Mouse (Mus musculus) neural tube, embryonic 14.5 days (tissue): ENCODE data around the gene Nfkbib. TPM values are rescaled to one million over a fixed set of nuclear protein-coding genes. Genes with fewer than 3 reads are reported as not detected.

Source experiments
- ATAC-seq: fragments of 200-750 bp; cut with Nextera tagmentation; 2 replicates; pipeline ENCODE4 v1.8.0; 2017; ENCODE audit warnings: low read depth, mild to moderate bottlenecking, moderate TSS enrichment, moderate library complexity
- H3K27ac ChIP-seq: fragments of 300-500 bp; sonication (generic); 2 replicates; pipeline ENCODE4 v1.5.1; 2014; ENCODE audit warnings: low read depth, mild to moderate bottlenecking, control low read depth, low read length, moderate library complexity, mixed read lengths
- H3K27me3 ChIP-seq: fragments of 300-500 bp; sonication (generic); 2 replicates; pipeline ENCODE4 v1.6.1; 2014; ENCODE audit warnings: low read length; ENCODE audit not compliant: control insufficient read depth, insufficient read depth
- H3K36me3 ChIP-seq: fragments of 300-500 bp; sonication (generic); 2 replicates; pipeline ENCODE4 v1.6.1; 2014; ENCODE audit warnings: low read length, mixed read lengths; ENCODE audit not compliant: control insufficient read depth, insufficient read depth
- H3K4me1 ChIP-seq: fragments of 300-500 bp; sonication (generic); 2 replicates; pipeline ENCODE4 v1.6.1; 2014; ENCODE audit warnings: low read length; ENCODE audit not compliant: control insufficient read depth, insufficient read depth
- H3K4me2 ChIP-seq: fragments of 300-500 bp; sonication (generic); 2 replicates; pipeline ENCODE4 v1.6.1; 2014; ENCODE audit warnings: mild to moderate bottlenecking, low read depth, low read length, control low read depth
- H3K4me3 ChIP-seq: fragments of 300-500 bp; sonication (generic); 2 replicates; pipeline ENCODE4 v1.5.1; 2014; ENCODE audit warnings: low read depth, low read length, control low read depth, mixed read lengths
- H3K9ac ChIP-seq: fragments of 300-500 bp; sonication (generic); replicated peaks from 2 replicates; pipeline ENCODE4 v1.6.1; 2014; ENCODE audit warnings: low read depth, mild to moderate bottlenecking, control low read depth, low read length, mixed read lengths
- H3K9me3 ChIP-seq: fragments of 300-500 bp; sonication (generic); 2 replicates; pipeline ENCODE4 v1.6.1; 2016; ENCODE audit warnings: low read length; ENCODE audit not compliant: control insufficient read depth
- WGBS: fragments of 180-500 bp; shearing (Covaris S2); extraction: QIAGEN DNeasy Blood & Tissue Kit; methylation state at CpG from one replicate; pipeline ENCODE4 v1.1.7; 2014; 5-methylcytosine and 5-hydroxymethylcytosine counted together
- polyA plus RNA-seq: library from polyadenylated mRNA; unstranded; fragments of >200 nt; fragmentation: Nextera tagmentation; extraction: Ambion mirVana; gene quantifications from 2 replicates; pipeline ENCODE4 v1.2.1, GENCODE M21; 2014

Gene Nfkbib
- polyA plus RNA-seq, 1 experiment from 2014 or later = 77.8 TPM

GRCm38 (mm10) chr7:28765211-28765610 is 2.1 kb downstream of the Nfkbib start:
- peaks cover 8% of the 10 kb centered on the region for H3K36me3 ChIP-seq
- no peaks in the 10 kb centered on the region for H3K9me3 ChIP-seq
- no peaks in the 10 kb centered on the region for H3K27me3 ChIP-seq
- no peak for ATAC-seq
- H3K4me3 ChIP-seq = peak overlapping the region; percentile 58; the same call in 1 of the 2 replicates
- H3K9ac ChIP-seq = no peak overlapping the region
- WGBS = 91% methylated on average over 6 of the region's 6 CpGs
- H3K4me1 ChIP-seq = peaks cover 14% of the 10 kb centered on the region
- no peak overlapping the region for H3K27ac ChIP-seq
- H3K4me2 ChIP-seq = peak overlapping the region; percentile 47

GRCm38 (mm10) chr7:28761907-28762306 is 5.4 kb downstream of the Nfkbib start:
- H3K9ac ChIP-seq = no peak overlapping the region
- H3K36me3 ChIP-seq = peaks cover 21% of the 10 kb centered on the region
- no peak overlapping the region for H3K27ac ChIP-seq
- ATAC-seq = no peak
- no peaks in the 10 kb centered on the region for H3K27me3 ChIP-seq
- 98% methylated on average over 9 of the region's 9 CpGs for WGBS
- no peak overlapping the region for H3K4me3 ChIP-seq
- no peak overlapping the region for H3K4me2 ChIP-seq
- H3K4me1 ChIP-seq = peaks cover 5% of the 10 kb centered on the region
- H3K9me3 ChIP-seq = no peaks in the 10 kb centered on the region

- H3K36me3 ChIP-seq = peaks cover 21% of the 10 kb centered on the region
- peaks cover 2% of the 10 kb centered on the region; the same call in 1 of the 2 replicates for H3K27me3 ChIP-seq
- H3K4me3 ChIP-seq = no peak overlapping the region
- H3K27ac ChIP-seq = no peak overlapping the region
- no peak overlapping the region for H3K9ac ChIP-seq
- H3K4me1 ChIP-seq = 0 out of 2 replicates have a peak, but pooled peaks cover 3% of the 10 kb centered on the region
- H3K4me2 ChIP-seq = no peak overlapping the region
- H3K9me3 ChIP-seq = no peaks in the 10 kb centered on the region
- WGBS = 82% methylated on average over 13 of the region's 13 CpGs
- no peak for ATAC-seq
Observed at GRCm38 (mm10) chr7:28758623-28759022, 8.7 kb downstream of the Nfkbib start.

- peaks cover 20% of the 10 kb centered on the region for H3K36me3 ChIP-seq
- 0 out of 2 replicates have a peak, but pooled peaks cover 3% of the 10 kb centered on the region for H3K4me1 ChIP-seq
- 0 out of 2 replicates have a peak within 1 kb of the TSS, but pooled peaks have one; percentile 21 for H3K9ac ChIP-seq
- no peak within 1 kb of the TSS for H3K27ac ChIP-seq
- WGBS = 2% methylated on average over 16 of the region's 17 CpGs
- ATAC-seq = 0 out of 2 replicates have a peak, but pooled peaks have one; percentile 10
- H3K4me2 ChIP-seq = peak within 1 kb of the TSS; percentile 33
- peaks cover 2% of the 10 kb centered on the region; the same call in 1 of the 2 replicates for H3K27me3 ChIP-seq
- no peaks in the 10 kb centered on the region for H3K9me3 ChIP-seq
- H3K4me3 ChIP-seq = no peak within 1 kb of the TSS
Observed at GRCm38 (mm10) chr7:28756079-28756478, 11.2 kb downstream of the Nfkbib start, which contains the start of gene Ccer2. TSS of gene Ccer2 (plus strand) at chr7:28756174.

GRCm38 (mm10) chr7:28749935-28750334 is 17.4 kb downstream of the Nfkbib start:
- Histone ChIP-seq H3K9ac (no peak overlapping the region), H3K36me3 (peaks cover 12% of the 10 kb centered on the region; the same call in 1 of the 2 replicates), H3K9me3 (no peaks in the 10 kb centered on the region), H3K4me1 (no peaks in the 10 kb centered on the region), H3K27me3 (no peaks in the 10 kb centered on the region), H3K4me3 (no peak overlapping the region), H3K27ac (no peak overlapping the region), H3K4me2 (no peak overlapping the region)
- WGBS = 93% methylated on average over 7 of the region's 7 CpGs
- ATAC-seq = no peak

GRCm38 (mm10) chr7:28741709-28742438 is 25.4 kb downstream of the Nfkbib start, which contains the start of the genes Mrps12 and Sars2:
TSS of gene Mrps12 (minus strand) at chr7:28741820.
TSS of gene Sars2 (plus strand) at chr7:28741992.
- peak within 1 kb of the TSS; percentile 53 for H3K4me3 ChIP-seq
- peak within 1 kb of the TSS; percentile 66 for H3K27ac ChIP-seq
- H3K9me3 ChIP-seq = no peaks in the 10 kb centered on the region
- no peaks in the 10 kb centered on the region for H3K27me3 ChIP-seq
- 0 out of 2 replicates have a peak, but pooled peaks cover 10% of the 10 kb centered on the region for H3K4me1 ChIP-seq
- peak; percentile 98 for ATAC-seq
- 0 out of 2 replicates have a peak, but pooled peaks cover 2% of the 10 kb centered on the region for H3K36me3 ChIP-seq
- peak within 1 kb of the TSS; percentile 63 for H3K4me2 ChIP-seq
- H3K9ac ChIP-seq = peak within 1 kb of the TSS; percentile 58
- under 1% methylated on average over 39 of the region's 39 CpGs for WGBS

- peak; percentile 26 for ATAC-seq
Observed at GRCm38 (mm10) chr7:28741368-28741708, 26.0 kb downstream of the Nfkbib start.

GRCm38 (mm10) chr7:28740949-28741348 is 26.4 kb downstream of the Nfkbib start:
- H3K27ac ChIP-seq = no peak overlapping the region
- no peak for ATAC-seq
- no peaks in the 10 kb centered on the region for H3K27me3 ChIP-seq
- 0 out of 2 replicates have a peak, but pooled peaks cover 10% of the 10 kb centered on the region for H3K4me1 ChIP-seq
- peak overlapping the region; percentile 63 for H3K4me2 ChIP-seq
- WGBS = 47% methylated on average over 9 of the region's 9 CpGs
- H3K36me3 ChIP-seq = no peaks in the 10 kb centered on the region
- H3K4me3 ChIP-seq = peak overlapping the region; percentile 53
- no peaks in the 10 kb centered on the region for H3K9me3 ChIP-seq
- H3K9ac ChIP-seq = peak overlapping the region; percentile 58

More at GRCm38 (mm10) chr7:28741368-28741708, 26.0 kb downstream of the Nfkbib start:
- Histone ChIP-seq H3K4me1 (0 out of 2 replicates have a peak, but pooled peaks cover 10% of the 10 kb centered on the region), H3K4me2 (peak overlapping the region; percentile 63), H3K27me3 (no peaks in the 10 kb centered on the region), H3K27ac (0 out of 2 replicates have a peak overlapping the region, but pooled peaks have one; percentile 52), H3K9me3 (no peaks in the 10 kb centered on the region), H3K36me3 (no peaks in the 10 kb centered on the region), H3K4me3 (peak overlapping the region; percentile 53), H3K9ac (peak overlapping the region; percentile 58)
- WGBS = 1% methylated on average over 13 of the region's 13 CpGs

GRCm38 (mm10) chr7:28739829-28740228 is 27.5 kb downstream of the Nfkbib start:
- 95% methylated on average over 21 of the region's 21 CpGs for WGBS
- Histone ChIP-seq H3K9ac (no peak overlapping the region), H3K27me3 (no peaks in the 10 kb centered on the region), H3K4me2 (no peak overlapping the region), H3K9me3 (no peaks in the 10 kb centered on the region), H3K27ac (no peak overlapping the region), H3K4me1 (0 out of 2 replicates have a peak, but pooled peaks cover 10% of the 10 kb centered on the region), H3K36me3 (no peaks in the 10 kb centered on the region), H3K4me3 (no peak overlapping the region)
- no peak for ATAC-seq
